Mouse (Mus musculus): ENCODE measurements at regions not wholly inside any gene's neighbourhood (a gene's known extent, or its start where the extent isn't known, plus 50 kb on each side); places are given as distances from the start of the nearest gene placed in this dataset.

GRCm38 (mm10) chr12:86827241-86827606, 57.4 kb downstream of the Irf2bpl start:
- TF ChIP-seq POLR2A (IDR thresholded peaks at IDR 0.05; ENCODE audit: insufficient read depth, low read depth, low read length): no peak
- TF ChIP-seq CTCF (IDR thresholded peaks at IDR 0.05; ENCODE audit: insufficient read depth, low read depth, low read length): no peak

Measured in olfactory bulb, adult 2 months (tissue).